Mouse (Mus musculus) hindbrain, embryonic 12.5 days (tissue): ENCODE data around the gene Micu1. TPM values are rescaled to one million over a fixed set of nuclear protein-coding genes. Genes with fewer than 3 reads are reported as not detected.

ENCODE experiments used
- ATAC-seq: fragments of 200-750 bp; cut with Nextera tagmentation; 2 replicates; pipeline ENCODE4 v1.8.0; 2017; ENCODE audit warnings: moderate TSS enrichment; ENCODE audit not compliant: low FRiP score
- H3K27ac ChIP-seq: fragments of 300-500 bp; sonication (generic); 2 replicates; pipeline ENCODE4 v1.5.1; 2016; ENCODE audit warnings: mild to moderate bottlenecking
- H3K27me3 ChIP-seq: fragments of 300-500 bp; sonication (generic); 2 replicates; pipeline ENCODE4 v1.6.1; 2016; ENCODE audit warnings: mild to moderate bottlenecking
- H3K36me3 ChIP-seq: fragments of 300-500 bp; sonication (generic); 2 replicates; pipeline ENCODE4 v1.6.1; 2016; ENCODE audit warnings: mild to moderate bottlenecking
- H3K4me1 ChIP-seq: fragments of 300-500 bp; sonication (generic); 2 replicates; pipeline ENCODE4 v1.6.1; 2016
- H3K4me2 ChIP-seq: fragments of 300-500 bp; sonication (generic); replicated peaks from 2 replicates; pipeline ENCODE4 v1.6.1; 2016; ENCODE audit warnings: mild to moderate bottlenecking
- H3K4me3 ChIP-seq: fragments of 300-500 bp; sonication (generic); 2 replicates; pipeline ENCODE4 v1.5.1; 2016; ENCODE audit warnings: mild to moderate bottlenecking
- H3K9ac ChIP-seq: fragments of 300-500 bp; sonication (generic); 2 replicates; pipeline ENCODE4 v1.6.1; 2016; ENCODE audit warnings: mild to moderate bottlenecking, moderate library complexity
- H3K9me3 ChIP-seq: fragments of 300-500 bp; sonication (generic); replicated peaks from 2 replicates; pipeline ENCODE4 v1.6.1; 2016; ENCODE audit warnings: mild to moderate bottlenecking
- WGBS: fragments of 180-500 bp; shearing (Covaris S2); methylation state at CpG from one replicate; pipeline ENCODE4 v1.1.7; 2016; 5-methylcytosine and 5-hydroxymethylcytosine counted together
- polyA plus RNA-seq: library from polyadenylated mRNA; unstranded; fragments of >200 nt; fragmentation: Nextera tagmentation; extraction: Ambion mirVana; gene quantifications from 2 replicates; pipeline ENCODE4 v1.2.1, GENCODE M21; 2016

The Micu1 gene
- polyA plus RNA-seq, 1 experiment from 2014 or later, result 75.8 TPM

GRCm38 (mm10) chr10:59819146-59819545, 116.9 kb downstream of the Micu1 start:
- Histone ChIP-seq H3K4me1 (peaks cover 2% of the 10 kb centered on the region; the same call in 1 of the 2 replicates), H3K9me3 (no peaks in the 10 kb centered on the region), H3K9ac (no peak overlapping the region), H3K27ac (no peak overlapping the region), H3K4me2 (no peak overlapping the region), H3K36me3 (no peaks in the 10 kb centered on the region), H3K27me3 (no peaks in the 10 kb centered on the region), H3K4me3 (no peak overlapping the region)
- WGBS, result 85% methylated on average over 9 of the region's 9 CpGs
- no peak for ATAC-seq

GRCm38 (mm10) chr10:59820886-59821285, 118.6 kb downstream of the Micu1 start:
- no peak overlapping the region for H3K4me2 ChIP-seq
- ATAC-seq, result no peak
- no peak overlapping the region for H3K4me3 ChIP-seq
- no peaks in the 10 kb centered on the region for H3K9me3 ChIP-seq
- H3K27me3 ChIP-seq, result no peaks in the 10 kb centered on the region
- H3K36me3 ChIP-seq, result no peaks in the 10 kb centered on the region
- 86% methylated on average over 5 of the region's 5 CpGs for WGBS
- H3K4me1 ChIP-seq, result peaks cover 2% of the 10 kb centered on the region; the same call in 1 of the 2 replicates
- no peak overlapping the region for H3K9ac ChIP-seq
- H3K27ac ChIP-seq, result no peak overlapping the region

- no peaks in the 10 kb centered on the region for H3K36me3 ChIP-seq
- peaks cover 2% of the 10 kb centered on the region; the same call in 1 of the 2 replicates for H3K4me1 ChIP-seq
- WGBS, result 87% methylated on average over 6 of the region's 7 CpGs
- H3K27ac ChIP-seq, result no peak overlapping the region
- ATAC-seq, result no peak
- no peak overlapping the region for H3K4me2 ChIP-seq
- no peak overlapping the region for H3K4me3 ChIP-seq
- no peaks in the 10 kb centered on the region for H3K9me3 ChIP-seq
- H3K9ac ChIP-seq, result no peak overlapping the region
- no peaks in the 10 kb centered on the region for H3K27me3 ChIP-seq
Observed at GRCm38 (mm10) chr10:59821334-59822066, 119.2 kb downstream of the Micu1 start.

GRCm38 (mm10) chr10:59822857-59823256, 120.6 kb downstream of the Micu1 start:
- H3K36me3 ChIP-seq, result peaks cover 9% of the 10 kb centered on the region
- no peak overlapping the region for H3K4me3 ChIP-seq
- no peaks in the 10 kb centered on the region for H3K9me3 ChIP-seq
- WGBS, result 89% methylated on average over 10 of the region's 10 CpGs
- no peak overlapping the region for H3K4me2 ChIP-seq
- peaks cover 2% of the 10 kb centered on the region; the same call in 1 of the 2 replicates for H3K4me1 ChIP-seq
- no peaks in the 10 kb centered on the region for H3K27me3 ChIP-seq
- no peak overlapping the region for H3K27ac ChIP-seq
- no peak overlapping the region for H3K9ac ChIP-seq
- no peak for ATAC-seq

- no peak for ATAC-seq
- WGBS, result 81% methylated on average over 16 of the region's 16 CpGs
- Histone ChIP-seq H3K27ac (no peak overlapping the region), H3K4me3 (no peak overlapping the region), H3K9ac (no peak overlapping the region), H3K27me3 (no peaks in the 10 kb centered on the region), H3K4me2 (no peak overlapping the region), H3K4me1 (peaks cover 2% of the 10 kb centered on the region; the same call in 1 of the 2 replicates), H3K36me3 (peaks cover 29% of the 10 kb centered on the region), H3K9me3 (no peaks in the 10 kb centered on the region)
Observed at GRCm38 (mm10) chr10:59825137-59825812, 123.0 kb downstream of the Micu1 start.

- H3K4me2 ChIP-seq, result no peak overlapping the region
- H3K36me3 ChIP-seq, result peaks cover 33% of the 10 kb centered on the region
- no peaks in the 10 kb centered on the region for H3K4me1 ChIP-seq
- no peak for ATAC-seq
- no peak overlapping the region for H3K27ac ChIP-seq
- H3K27me3 ChIP-seq, result no peaks in the 10 kb centered on the region
- H3K9me3 ChIP-seq, result no peaks in the 10 kb centered on the region
- WGBS, result 96% methylated on average over 6 of the region's 6 CpGs
- no peak overlapping the region for H3K4me3 ChIP-seq
- H3K9ac ChIP-seq, result no peak overlapping the region
Observed at GRCm38 (mm10) chr10:59829886-59830285, 127.6 kb downstream of the Micu1 start.

GRCm38 (mm10) chr10:59831950-59832349, 129.7 kb downstream of the Micu1 start:
- H3K36me3 ChIP-seq, result peaks cover 33% of the 10 kb centered on the region
- H3K27me3 ChIP-seq, result no peaks in the 10 kb centered on the region
- WGBS, result 93% methylated on average over 7 of the region's 7 CpGs
- no peak for ATAC-seq
- no peaks in the 10 kb centered on the region for H3K4me1 ChIP-seq
- no peak overlapping the region for H3K27ac ChIP-seq
- H3K9me3 ChIP-seq, result no peaks in the 10 kb centered on the region
- no peak overlapping the region for H3K9ac ChIP-seq
- H3K4me3 ChIP-seq, result no peak overlapping the region
- no peak overlapping the region for H3K4me2 ChIP-seq

- 87% methylated on average over 14 of the region's 14 CpGs for WGBS
- H3K27me3 ChIP-seq, result no peaks in the 10 kb centered on the region
- no peak for ATAC-seq
- H3K4me1 ChIP-seq, result no peaks in the 10 kb centered on the region
- H3K4me3 ChIP-seq, result no peak overlapping the region
- peaks cover 6% of the 10 kb centered on the region; the same call in 1 of the 2 replicates for H3K36me3 ChIP-seq
- no peak overlapping the region for H3K9ac ChIP-seq
- H3K4me2 ChIP-seq, result no peak overlapping the region
- H3K9me3 ChIP-seq, result no peaks in the 10 kb centered on the region
- H3K27ac ChIP-seq, result no peak overlapping the region
Observed at GRCm38 (mm10) chr10:59835301-59836155, 133.3 kb downstream of the Micu1 start.

- peaks cover 13% of the 10 kb centered on the region; the same call in 1 of the 2 replicates for H3K36me3 ChIP-seq
- no peaks in the 10 kb centered on the region for H3K4me1 ChIP-seq
- H3K27me3 ChIP-seq, result no peaks in the 10 kb centered on the region
- H3K27ac ChIP-seq, result no peak overlapping the region
- no peaks in the 10 kb centered on the region for H3K9me3 ChIP-seq
- H3K4me3 ChIP-seq, result no peak overlapping the region
- H3K9ac ChIP-seq, result no peak overlapping the region
- 92% methylated on average over 5 of the region's 5 CpGs for WGBS
- no peak overlapping the region for H3K4me2 ChIP-seq
- no peak for ATAC-seq
Observed at GRCm38 (mm10) chr10:59837490-59837889, 135.2 kb downstream of the Micu1 start.

- Histone ChIP-seq H3K4me3 (no peak overlapping the region), H3K4me1 (0 out of 2 replicates have a peak, but pooled peaks cover 3% of the 10 kb centered on the region), H3K9me3 (no peaks in the 10 kb centered on the region), H3K27ac (no peak overlapping the region), H3K9ac (no peak overlapping the region), H3K36me3 (0 out of 2 replicates have a peak, but pooled peaks cover 13% of the 10 kb centered on the region), H3K27me3 (no peaks in the 10 kb centered on the region), H3K4me2 (no peak overlapping the region)
- 97% methylated on average over 8 of the region's 8 CpGs for WGBS
- ATAC-seq, result no peak
Observed at GRCm38 (mm10) chr10:59841434-59841833, 139.2 kb downstream of the Micu1 start.

GRCm38 (mm10) chr10:59843125-59843524, 140.8 kb downstream of the Micu1 start:
- WGBS, result 23% methylated on average over 5 of the region's 5 CpGs
- H3K9ac ChIP-seq, result no peak overlapping the region
- no peak overlapping the region for H3K4me2 ChIP-seq
- no peak overlapping the region for H3K4me3 ChIP-seq
- H3K27ac ChIP-seq, result no peak overlapping the region
- H3K27me3 ChIP-seq, result no peaks in the 10 kb centered on the region
- 0 out of 2 replicates have a peak, but pooled peaks cover 13% of the 10 kb centered on the region for H3K36me3 ChIP-seq
- H3K4me1 ChIP-seq, result 0 out of 2 replicates have a peak, but pooled peaks cover 3% of the 10 kb centered on the region
- H3K9me3 ChIP-seq, result no peaks in the 10 kb centered on the region
- no peak for ATAC-seq

GRCm38 (mm10) chr10:59844686-59845085, 142.4 kb downstream of the Micu1 start:
- ATAC-seq, result no peak
- H3K36me3 ChIP-seq, result 0 out of 2 replicates have a peak, but pooled peaks cover 13% of the 10 kb centered on the region
- H3K9ac ChIP-seq, result no peak overlapping the region
- peaks cover 3% of the 10 kb centered on the region; the same call in 1 of the 2 replicates for H3K4me1 ChIP-seq
- no peaks in the 10 kb centered on the region for H3K27me3 ChIP-seq
- H3K9me3 ChIP-seq, result no peaks in the 10 kb centered on the region
- no peak overlapping the region for H3K27ac ChIP-seq
- no peak overlapping the region for H3K4me3 ChIP-seq
- no peak overlapping the region for H3K4me2 ChIP-seq
- WGBS, result 89% methylated on average over 9 of the region's 9 CpGs
